Mouse (Mus musculus) erythroid progenitor cell, adult 5-6 weeks (primary cell): Measurements from ENCODE around the gene Fibp. TPM values are rescaled to one million over a fixed set of nuclear protein-coding genes. Genes with fewer than 3 reads are reported as not detected.

Source experiments
- ATAC-seq: replicated peaks from 2 replicates; pipeline ENCODE4 v1.8.0; 2016; ENCODE audit warnings: moderate number of reproducible peaks, mild to moderate bottlenecking, moderate TSS enrichment, inconsistent platforms; ENCODE audit not compliant: poor library complexity, low FRiP score, severe bottlenecking
- total RNA-seq, 2 experiments: library from RNA; stranded (forward) in 1 of 2; stranded (reverse) in 1 of 2; fragments of 150-400 nt in 1 of 2; fragments of 186-747, 209-891 nt in 1 of 2; gene quantifications; 2 replicates each; pipeline versions ENCODE4 v1.2.3 to v1.2.4; 2015 to 2017; ENCODE audit warnings: low replicate concordance in 2 of 2

Gene Fibp
- total RNA-seq, 2 experiments from 2014 or later, result 21.8 to 29.0 TPM

DNA sequence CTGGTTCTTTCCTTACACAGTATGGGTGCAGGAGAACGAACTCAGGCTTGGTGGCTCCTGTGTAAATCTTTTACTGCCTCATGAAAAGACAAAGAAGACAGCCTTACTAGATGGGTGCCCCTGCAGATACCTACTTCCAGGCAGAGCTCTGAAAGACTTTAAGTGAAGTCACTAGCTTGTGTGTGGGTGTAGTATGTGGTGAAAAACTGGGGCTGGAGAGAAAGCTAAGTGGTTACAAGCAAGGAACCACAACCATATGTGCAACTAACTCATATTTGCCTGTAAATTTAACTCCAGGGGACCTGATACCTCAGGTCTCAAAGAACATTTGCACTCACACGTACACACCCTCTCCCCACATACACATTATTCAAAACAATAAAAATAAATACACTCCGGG is 519 bp upstream of the Fibp start:
- ATAC-seq, result no peak

DNA sequence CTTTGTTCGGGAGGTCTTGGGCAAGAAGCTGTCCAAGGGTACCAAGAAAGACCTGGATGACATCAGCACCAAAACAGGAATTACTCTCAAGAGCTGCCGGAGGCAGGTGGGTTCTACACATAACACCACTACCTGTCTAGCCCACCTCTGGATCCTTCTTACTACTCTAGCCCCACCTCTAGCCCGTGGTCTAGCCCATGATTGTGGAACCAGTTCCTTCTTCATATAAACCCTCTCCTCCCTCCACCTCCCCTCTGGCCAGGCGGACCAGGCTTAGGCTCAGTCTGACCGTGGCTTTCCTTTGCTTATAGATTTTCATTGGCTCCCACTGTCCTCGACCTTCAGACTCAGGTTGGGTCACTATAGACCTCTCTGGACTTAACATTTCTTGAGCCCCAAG is 996 bp downstream of the Fibp start:
- no peak for ATAC-seq

DNA sequence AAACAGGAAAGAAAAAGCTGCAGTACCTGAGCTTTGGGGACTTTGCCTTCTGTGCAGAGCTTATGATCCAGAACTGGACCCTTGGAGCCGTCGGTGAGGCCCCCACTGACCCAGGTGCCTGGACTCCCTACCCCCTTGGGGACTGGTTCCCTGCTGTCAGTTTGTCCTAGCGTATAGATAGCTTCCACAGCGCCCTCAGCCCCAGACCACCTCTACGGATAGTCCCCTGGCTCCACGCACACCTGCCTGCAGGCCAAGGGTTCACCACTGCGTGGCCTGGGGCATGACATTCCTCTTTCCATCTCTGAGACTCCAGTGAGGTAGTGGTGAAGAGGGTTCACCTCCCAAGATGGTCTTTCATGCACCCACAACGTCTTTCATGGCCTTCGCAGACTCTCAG is 2.8 kb downstream of the Fibp start:
- ATAC-seq, result no peak

DNA sequence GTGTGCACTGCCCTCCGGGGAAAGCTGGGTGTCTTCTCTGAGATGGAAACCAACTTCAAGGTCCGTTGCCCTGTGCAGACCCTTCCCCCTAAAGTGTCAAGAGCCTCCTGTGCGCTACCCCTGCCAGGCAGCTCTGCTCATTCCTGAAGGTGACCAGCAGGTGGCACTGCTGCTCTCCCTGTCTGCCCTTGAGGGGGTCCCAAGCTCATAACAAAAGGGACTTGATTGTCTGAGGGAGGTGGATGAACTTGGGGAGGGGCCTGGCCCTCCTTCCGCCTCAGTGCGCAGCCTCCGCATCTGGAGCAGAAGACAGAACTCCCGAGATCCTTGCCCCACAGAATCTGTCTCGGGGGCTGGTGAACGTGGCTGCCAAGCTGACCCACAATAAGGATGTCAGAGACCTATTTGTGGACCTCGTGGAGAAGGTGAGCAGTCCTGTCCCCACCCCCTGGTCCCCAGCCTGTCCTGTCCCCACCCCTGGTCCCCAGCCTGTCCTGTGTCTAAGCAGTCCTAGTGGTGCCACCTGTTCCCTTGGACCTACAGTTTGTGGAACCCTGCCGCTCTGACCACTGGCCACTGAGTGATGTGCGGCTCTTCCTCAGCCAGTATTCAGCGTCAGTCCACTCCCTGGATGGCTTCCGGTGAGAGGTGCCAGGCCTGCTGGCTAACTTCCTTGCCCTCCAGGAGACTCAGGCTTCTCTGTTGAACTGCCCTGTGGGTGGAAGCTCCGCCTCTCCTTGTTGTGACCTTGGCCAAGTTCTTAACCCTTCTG is 3.6 kb downstream of the Fibp start:
- no peak for ATAC-seq

DNA sequence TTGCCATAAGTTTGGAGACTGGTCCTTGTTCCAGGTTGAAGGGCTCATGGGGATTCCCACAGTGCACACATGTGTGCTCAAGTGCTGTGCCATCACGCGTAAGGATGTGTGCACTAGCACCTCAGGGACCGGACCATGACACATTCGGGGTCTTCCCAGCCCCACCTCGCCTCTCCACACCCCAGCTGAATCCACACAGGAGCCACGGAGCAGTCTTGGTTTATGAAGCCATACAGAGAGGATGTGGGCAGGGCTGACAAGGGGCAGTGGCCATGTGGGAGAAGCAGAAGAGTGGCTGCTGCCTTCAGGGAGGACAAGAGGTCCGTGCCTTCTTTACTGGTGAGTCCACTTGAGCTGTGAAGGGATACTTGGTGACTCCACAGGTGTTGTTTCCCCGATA is 4.6 kb downstream of the Fibp start:
- no peak for ATAC-seq

DNA sequence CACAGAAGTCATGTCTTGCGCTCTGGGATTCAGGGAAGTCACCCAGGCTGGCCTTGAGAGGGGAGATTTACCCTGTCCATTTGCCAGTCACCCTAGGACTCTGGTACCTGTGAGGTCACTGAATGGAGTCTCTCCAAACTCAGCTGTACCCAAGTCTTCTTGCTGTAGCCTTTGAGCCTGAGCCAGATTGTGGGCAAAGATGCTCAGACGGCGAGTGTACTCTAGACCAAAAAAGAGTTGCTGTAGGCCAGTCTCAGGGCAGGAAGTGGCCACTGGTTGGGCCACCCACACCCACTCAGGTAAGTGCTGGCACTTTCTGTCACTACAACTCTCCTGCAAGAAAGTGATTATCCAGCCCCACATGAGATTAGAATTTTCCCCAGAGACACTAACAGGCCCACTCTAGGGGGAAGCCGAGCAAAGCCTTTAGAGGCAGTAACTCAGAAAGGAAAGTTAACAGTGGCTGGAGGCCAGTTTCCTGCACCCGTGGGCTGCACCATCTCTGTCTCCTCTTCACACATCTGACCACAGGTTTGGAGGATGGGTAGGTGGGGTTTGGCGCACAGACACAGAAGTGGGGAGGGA is 6.6 kb downstream of the Fibp start:
- ATAC-seq, result no peak

DNA sequence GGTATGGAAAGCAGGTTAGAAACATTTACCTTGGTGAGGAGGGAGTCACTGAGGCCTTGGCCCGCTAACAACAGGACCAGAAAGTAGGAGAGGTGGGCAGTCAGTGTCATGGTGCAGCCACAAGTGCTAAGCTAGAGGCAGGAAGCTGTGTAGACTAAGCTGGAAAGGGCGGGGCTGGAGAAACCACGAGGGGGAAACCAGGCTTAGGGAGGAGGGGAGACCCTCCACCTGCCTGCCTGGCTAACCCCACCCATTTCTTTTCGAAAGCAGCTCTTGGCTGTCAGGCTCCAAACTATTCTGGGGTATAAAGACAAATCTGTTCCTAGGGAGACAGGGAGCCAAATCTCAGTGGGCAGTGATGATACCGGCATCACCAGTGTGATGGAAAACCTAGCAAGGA is 8.0 kb downstream of the Fibp start, which contains the start of gene Ctsw:
TSS of gene Ctsw (minus strand) at position 134 of the 400 bp plus-strand sequence.
- ATAC-seq, result no peak

DNA sequence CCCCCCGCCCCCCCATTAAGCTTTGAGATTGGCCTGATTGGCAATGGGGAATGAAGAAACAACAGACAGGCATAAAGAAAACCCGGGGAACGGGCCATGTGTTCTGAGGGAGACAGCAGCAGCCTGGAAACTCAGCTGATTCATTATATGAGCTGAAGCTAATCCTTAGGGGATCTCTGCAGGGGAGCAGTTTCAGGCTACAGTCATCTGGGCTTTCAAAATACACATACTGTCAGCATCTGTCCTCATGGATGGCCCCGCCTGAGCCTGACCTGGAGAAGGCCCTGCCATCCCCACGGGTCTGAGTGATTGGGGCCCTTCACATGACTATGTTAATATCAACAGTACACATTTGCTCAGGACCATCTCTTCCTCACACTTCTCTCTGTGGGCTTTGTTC is 11.4 kb downstream of the Fibp start:
- ATAC-seq, result no peak

DNA sequence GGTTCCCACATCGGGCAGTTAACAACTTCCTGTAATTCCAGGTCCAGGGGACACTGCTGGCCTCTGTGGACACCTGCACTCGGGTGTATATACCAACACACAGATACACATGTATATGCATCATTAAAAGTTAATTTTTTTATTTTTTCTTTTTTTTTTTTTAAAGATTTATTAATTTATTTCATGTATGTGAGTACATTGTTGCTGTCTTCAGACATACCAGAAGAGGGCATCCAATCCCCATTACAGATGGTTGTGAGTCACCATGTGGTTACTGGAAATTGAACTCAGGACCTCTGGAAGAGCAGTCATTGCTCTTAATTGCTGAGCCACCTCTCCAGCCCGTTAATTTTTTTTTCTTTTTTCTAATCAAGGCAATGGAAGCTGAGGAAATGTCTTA is 12.4 kb downstream of the Fibp start:
- no peak for ATAC-seq

DNA sequence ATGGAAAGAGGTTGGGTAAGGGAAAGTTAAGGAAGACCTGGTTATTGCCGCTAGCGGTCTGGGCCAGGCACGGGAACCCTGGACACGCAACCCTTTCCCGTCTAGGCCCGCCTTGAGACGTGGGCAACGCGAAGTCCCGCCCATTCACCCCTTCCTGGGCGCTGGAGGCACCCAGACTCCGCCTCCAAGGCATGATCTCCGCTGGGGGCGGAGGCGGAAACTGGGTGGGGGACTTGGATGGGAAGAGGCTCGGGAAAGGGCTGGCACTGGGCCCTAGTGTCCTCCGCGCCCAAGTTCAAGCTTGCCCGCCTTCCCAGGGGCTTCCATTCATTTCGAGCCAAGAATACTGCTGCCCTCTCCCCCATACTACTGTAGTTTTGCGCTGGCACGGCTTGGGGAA is 13.3 kb downstream of the Fibp start, which contains the start of gene Efemp2:
TSS of gene Efemp2 (plus strand) at position 235 of the 400 bp plus-strand sequence.
- ATAC-seq, result no peak

DNA sequence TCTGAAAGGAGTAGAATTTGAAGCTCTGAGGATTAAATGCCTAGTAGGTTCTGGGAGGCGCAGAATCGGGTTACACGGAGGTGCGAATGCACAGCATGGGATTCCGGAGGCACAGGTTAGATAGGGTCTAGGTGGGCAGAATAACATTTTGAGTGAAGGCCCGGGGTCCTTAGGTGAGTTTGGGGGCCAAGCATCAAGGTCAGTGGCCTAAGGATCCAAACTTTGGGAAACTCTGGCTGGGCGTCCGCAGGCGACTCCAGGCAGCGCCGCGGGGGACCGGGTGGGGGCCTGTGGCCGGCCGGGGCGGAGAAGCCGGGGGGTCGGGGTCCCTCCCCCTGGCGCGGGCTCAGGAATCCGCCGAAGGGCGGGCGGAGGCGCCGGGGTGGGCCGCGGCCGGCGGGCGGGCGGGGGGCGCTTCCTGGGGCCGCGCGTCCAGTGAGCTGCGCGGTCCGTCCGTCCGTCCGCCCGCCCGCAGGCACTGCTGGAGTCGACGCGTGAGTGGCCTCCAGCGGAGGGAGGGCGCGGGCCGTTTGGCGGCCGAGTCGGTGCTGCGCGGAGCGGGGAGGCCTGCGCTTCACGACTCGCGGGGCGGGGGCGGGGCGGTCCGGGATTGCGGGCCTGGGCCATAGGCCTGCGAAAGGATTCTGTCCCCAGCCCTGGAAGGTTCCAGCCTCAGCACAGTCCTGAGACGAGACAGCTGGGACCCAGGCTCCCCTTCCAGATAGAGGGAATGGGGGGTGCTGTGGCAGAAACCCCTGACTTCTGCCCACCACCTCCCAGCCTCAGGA is 14.1 kb downstream of the Fibp start:
- ATAC-seq, result no peak

DNA sequence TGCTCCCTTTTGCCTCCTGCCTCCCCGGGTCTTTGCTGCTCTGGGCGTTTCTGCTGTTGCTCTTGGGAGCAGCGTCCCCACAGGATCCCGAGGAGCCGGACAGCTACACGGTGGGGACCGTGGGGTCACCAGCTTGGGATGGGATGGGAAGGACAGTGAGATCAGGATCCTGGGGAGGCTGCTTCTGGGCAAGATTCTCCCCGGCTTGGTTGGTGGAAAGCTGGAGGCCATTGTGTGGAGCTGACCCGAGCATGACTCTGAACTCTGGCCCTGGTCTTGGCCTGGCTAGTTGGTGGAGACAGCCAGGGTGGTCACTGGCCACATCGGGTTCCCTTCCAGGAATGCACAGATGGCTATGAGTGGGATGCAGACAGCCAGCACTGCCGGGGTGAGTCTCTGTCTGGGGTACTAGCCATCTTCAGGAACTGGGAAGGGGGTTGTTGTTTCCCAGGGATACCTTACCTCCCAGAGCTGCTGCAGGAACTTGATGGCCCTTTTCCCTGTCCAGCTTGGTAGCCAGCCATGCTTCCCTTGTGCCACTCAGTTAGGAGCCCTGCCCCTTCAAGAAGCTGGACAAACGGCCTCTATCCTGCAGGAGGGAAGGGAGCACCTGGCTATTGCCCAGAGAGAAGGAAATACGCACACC is 14.8 kb downstream of the Fibp start:
- ATAC-seq, result no peak

DNA sequence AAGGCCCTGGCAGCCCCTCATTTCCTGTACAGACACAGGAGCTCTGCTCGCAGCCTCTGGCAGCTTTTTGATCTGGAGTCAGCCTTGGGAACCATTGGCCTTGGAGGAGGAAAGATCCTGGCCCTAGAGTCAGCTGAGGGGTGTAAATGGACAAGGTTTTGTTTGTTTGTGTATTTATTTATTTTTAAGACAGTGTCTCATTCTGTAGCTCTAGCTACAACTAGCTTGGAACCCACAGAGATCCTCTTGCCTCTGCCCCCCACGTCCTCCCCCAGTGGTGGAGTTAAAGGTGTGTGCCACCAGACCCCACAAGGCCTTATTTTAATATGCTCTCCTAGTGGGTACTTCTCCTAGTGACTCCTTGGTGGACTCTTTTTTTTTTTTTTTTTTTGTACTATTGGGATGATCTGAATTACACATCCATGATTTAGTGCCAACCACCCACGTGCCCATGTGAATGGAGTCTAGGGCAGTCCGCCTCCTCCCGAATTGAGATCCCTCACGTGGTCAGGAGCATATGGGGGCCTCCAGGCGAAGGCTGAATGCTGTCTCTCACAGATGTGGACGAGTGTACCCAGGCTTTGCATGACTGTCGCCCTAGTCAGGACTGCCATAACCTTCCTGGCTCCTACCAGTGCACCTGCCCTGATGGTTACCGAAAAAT is 16.7 kb downstream of the Fibp start:
- no peak for ATAC-seq

DNA sequence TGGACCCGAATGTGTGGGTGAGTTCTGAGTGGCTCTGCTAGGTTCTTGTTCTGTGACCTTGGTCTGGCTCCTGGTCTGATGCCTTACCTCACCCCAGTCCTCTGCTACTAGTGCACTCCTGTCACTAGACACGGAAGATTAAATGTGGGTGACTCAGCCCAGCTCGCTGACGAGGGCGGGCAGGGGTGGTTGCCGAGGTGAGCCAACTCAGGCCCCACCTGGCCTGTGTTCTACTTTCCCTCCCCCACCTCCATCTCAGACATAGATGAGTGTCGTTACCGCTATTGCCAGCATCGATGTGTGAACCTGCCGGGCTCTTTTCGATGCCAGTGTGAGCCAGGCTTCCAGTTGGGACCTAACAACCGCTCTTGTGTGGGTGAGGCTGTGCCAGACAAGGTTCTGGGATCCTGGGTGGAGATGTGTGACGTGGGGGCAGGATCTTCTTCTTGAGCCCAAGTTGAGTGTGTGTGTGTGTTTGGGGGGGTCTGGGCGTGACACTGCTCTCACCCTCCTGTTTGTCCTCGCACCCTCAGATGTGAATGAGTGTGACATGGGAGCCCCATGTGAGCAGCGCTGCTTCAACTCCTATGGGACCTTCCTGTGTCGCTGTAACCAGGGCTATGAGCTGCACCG is 17.4 kb downstream of the Fibp start:
- no peak for ATAC-seq

DNA sequence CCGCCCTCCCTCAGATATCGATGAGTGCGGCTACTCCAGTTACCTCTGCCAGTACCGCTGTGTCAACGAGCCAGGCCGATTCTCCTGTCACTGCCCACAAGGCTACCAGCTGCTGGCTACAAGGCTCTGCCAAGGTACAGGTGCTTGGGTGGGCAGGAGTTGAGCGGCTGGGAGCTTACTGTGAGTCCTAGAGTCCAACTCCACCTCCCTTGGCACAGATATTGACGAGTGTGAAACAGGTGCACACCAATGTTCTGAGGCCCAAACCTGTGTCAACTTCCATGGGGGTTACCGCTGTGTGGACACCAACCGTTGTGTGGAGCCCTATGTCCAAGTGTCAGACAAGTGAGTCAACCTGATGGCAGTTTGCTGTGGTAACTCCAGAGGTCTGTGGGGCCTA is 19.6 kb downstream of the Fibp start:
- ATAC-seq, result no peak

DNA sequence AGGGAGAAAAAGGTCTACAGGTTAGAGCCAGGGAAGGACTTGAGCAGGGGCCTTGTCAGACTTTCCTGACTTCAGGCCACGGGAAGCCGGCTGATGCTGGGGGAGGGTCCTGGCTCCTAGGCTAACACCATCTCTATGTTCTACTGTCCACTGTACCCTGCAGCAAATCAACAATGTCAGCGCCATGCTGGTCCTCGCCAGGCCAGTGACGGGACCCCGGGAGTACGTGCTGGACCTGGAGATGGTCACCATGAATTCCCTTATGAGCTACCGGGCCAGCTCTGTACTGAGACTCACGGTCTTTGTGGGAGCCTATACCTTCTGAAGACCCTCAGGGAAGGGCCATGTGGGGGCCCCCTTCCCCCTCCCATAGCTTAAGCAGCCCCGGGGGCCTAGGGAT is 21.0 kb downstream of the Fibp start:
- no peak for ATAC-seq

DNA sequence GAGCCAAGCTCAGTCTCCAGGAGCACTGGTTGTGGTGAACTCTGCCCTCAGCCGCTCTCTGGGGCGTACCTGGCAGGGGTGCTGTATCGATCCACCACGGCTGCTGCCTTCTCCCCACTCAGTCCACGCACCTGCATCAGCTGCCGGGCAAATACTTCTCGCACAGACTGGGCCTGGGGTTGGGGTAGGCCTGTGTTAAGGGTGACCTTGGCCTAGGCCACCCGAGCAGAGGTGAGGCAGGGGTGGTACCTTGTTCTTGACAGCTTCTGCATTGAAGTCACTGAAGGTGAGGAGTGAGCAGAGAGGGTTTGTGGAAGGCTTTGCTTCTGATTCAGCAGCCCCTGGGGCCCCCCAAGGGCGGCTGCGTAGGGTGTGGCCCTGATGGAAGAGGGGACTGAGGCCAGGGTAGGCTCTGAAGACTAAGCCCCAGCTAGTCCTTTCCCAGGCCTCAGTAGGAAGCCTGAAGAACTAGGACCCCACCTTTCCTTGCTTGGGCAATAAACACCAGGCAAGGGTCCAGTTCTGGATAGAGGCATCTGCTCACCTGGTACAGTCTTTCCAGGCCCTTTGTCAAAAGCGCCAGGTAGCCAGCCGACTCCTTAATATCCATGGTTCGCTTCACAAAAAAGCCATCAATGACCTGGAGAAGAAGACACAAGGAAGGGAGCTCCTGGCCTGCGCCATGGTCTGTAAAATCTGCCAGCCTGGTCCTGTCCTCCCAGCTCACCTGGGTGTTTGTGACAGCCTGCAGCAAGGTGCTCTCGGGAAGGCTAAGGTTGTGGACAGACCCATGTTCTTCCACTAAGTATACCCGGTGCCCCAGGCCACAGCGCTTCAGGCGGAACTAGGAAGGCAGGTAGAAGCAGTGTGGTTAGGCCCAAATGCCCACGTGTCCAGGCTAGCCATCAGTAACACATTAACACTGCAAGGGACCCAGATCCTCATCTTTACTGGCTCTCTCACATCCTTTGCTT is 23.3 kb downstream of the Fibp start:
- ATAC-seq, result no peak

DNA sequence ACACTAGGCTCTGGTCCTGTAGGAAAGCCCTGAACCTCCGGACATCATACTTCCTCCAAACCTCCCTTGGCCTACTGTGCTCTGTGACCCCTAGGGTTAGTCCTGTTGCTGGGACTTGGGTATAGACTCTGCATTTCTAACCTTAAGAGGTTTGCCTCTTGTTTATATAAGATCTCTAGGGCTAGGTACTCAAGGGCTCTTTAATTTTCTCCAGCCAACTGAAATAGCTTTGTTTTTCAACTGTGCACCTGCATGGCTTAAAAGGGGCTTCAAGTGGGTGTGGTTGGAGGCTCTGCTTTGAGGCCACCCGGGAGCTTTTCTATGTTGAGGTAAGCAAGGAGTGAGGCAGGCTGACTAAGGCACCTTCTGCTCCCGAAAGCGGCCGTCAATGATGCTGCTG is 24.1 kb downstream of the Fibp start:
- no peak for ATAC-seq
